Mouse (Mus musculus) neural tube, embryonic 12.5 days (tissue): ENCODE results near the gene Agpat1. TPM values are rescaled to one million over a fixed set of nuclear protein-coding genes. Genes with fewer than 3 reads are reported as not detected.

ENCODE experiments used
- ATAC-seq: fragments of 200-750 bp; cut with Nextera tagmentation; 2 replicates; pipeline ENCODE4 v1.8.0; 2017; ENCODE audit warnings: low read depth, mild to moderate bottlenecking, moderate TSS enrichment, moderate library complexity; ENCODE audit not compliant: low FRiP score
- H3K27ac ChIP-seq: fragments of 300-500 bp; sonication (generic); 2 replicates; pipeline ENCODE4 v1.5.1; 2016
- H3K27me3 ChIP-seq: fragments of 300-500 bp; sonication (generic); replicated peaks from 2 replicates; pipeline ENCODE4 v1.6.1; 2016; ENCODE audit warnings: mild to moderate bottlenecking
- H3K36me3 ChIP-seq: fragments of 300-500 bp; sonication (generic); 2 replicates; pipeline ENCODE4 v1.6.1; 2016; ENCODE audit warnings: mild to moderate bottlenecking
- H3K4me1 ChIP-seq: fragments of 300-500 bp; sonication (generic); 2 replicates; pipeline ENCODE4 v1.6.1; 2016
- H3K4me2 ChIP-seq: fragments of 300-500 bp; sonication (generic); replicated peaks from 2 replicates; pipeline ENCODE4 v1.6.1; 2016; ENCODE audit warnings: mild to moderate bottlenecking
- H3K4me3 ChIP-seq: fragments of 300-500 bp; sonication (generic); 2 replicates; pipeline ENCODE4 v1.5.1; 2016
- H3K9ac ChIP-seq: fragments of 300-500 bp; sonication (generic); 2 replicates; pipeline ENCODE4 v1.6.1; 2016; ENCODE audit warnings: mild to moderate bottlenecking
- H3K9me3 ChIP-seq: fragments of 300-500 bp; sonication (generic); 2 replicates; pipeline ENCODE4 v1.6.1; 2016; ENCODE audit warnings: mild to moderate bottlenecking
- WGBS: fragments of 180-500 bp; shearing (Covaris S2); methylation state at CpG from one replicate; pipeline ENCODE4 v1.1.7; 2016; 5-methylcytosine and 5-hydroxymethylcytosine counted together
- polyA plus RNA-seq: library from polyadenylated mRNA; unstranded; fragments of >200 nt; fragmentation: Nextera tagmentation; extraction: Ambion mirVana; gene quantifications from 2 replicates; pipeline ENCODE4 v1.2.1, GENCODE M21; 2016

Gene Agpat1
- polyA plus RNA-seq, 1 experiment from 2014 or later: 81.1 TPM

GRCm38 (mm10) chr17:34568421-34568820 lies 35.6 kb upstream of the Agpat1 start:
- Histone ChIP-seq H3K27ac (no peak overlapping the region), H3K9ac (no peak overlapping the region), H3K4me3 (no peak overlapping the region), H3K4me1 (peaks cover 13% of the 10 kb centered on the region; the same call in 1 of the 2 replicates), H3K9me3 (no peaks in the 10 kb centered on the region), H3K27me3 (no peaks in the 10 kb centered on the region), H3K36me3 (no peaks in the 10 kb centered on the region), H3K4me2 (no peak overlapping the region)
- ATAC-seq: no peak
- WGBS: 76% methylated on average over 13 of the region's 13 CpGs

- no peak overlapping the region for H3K4me3 ChIP-seq
- no peak overlapping the region for H3K27ac ChIP-seq
- H3K4me2 ChIP-seq: no peak overlapping the region
- no peaks in the 10 kb centered on the region for H3K36me3 ChIP-seq
- H3K27me3 ChIP-seq: no peaks in the 10 kb centered on the region
- ATAC-seq: no peak
- H3K9me3 ChIP-seq: no peaks in the 10 kb centered on the region
- no peak overlapping the region for H3K9ac ChIP-seq
- H3K4me1 ChIP-seq: peaks cover 6% of the 10 kb centered on the region; the same call in 1 of the 2 replicates
- 75% methylated on average over 4 of the region's 4 CpGs for WGBS
Measured at GRCm38 (mm10) chr17:34569919-34570318, 34.1 kb upstream of the Agpat1 start.

GRCm38 (mm10) chr17:34571875-34572274 lies 32.2 kb upstream of the Agpat1 start:
- WGBS: 17% methylated on average over 5 of the region's 5 CpGs
- H3K4me3 ChIP-seq: no peak overlapping the region
- no peak overlapping the region for H3K9ac ChIP-seq
- no peaks in the 10 kb centered on the region for H3K27me3 ChIP-seq
- H3K9me3 ChIP-seq: no peaks in the 10 kb centered on the region
- no peak for ATAC-seq
- H3K27ac ChIP-seq: no peak overlapping the region
- H3K36me3 ChIP-seq: no peaks in the 10 kb centered on the region
- peaks cover 6% of the 10 kb centered on the region; the same call in 1 of the 2 replicates for H3K4me1 ChIP-seq
- H3K4me2 ChIP-seq: no peak overlapping the region

- no peak overlapping the region for H3K9ac ChIP-seq
- 13% methylated on average over 15 of the region's 15 CpGs for WGBS
- no peaks in the 10 kb centered on the region for H3K36me3 ChIP-seq
- no peaks in the 10 kb centered on the region for H3K9me3 ChIP-seq
- no peak overlapping the region for H3K4me2 ChIP-seq
- no peak for ATAC-seq
- no peak overlapping the region for H3K27ac ChIP-seq
- no peak overlapping the region for H3K4me3 ChIP-seq
- H3K4me1 ChIP-seq: peaks cover 6% of the 10 kb centered on the region; the same call in 1 of the 2 replicates
- no peaks in the 10 kb centered on the region for H3K27me3 ChIP-seq
Measured at GRCm38 (mm10) chr17:34572361-34572760, 31.7 kb upstream of the Agpat1 start.

GRCm38 (mm10) chr17:34576577-34576976 lies 27.5 kb upstream of the Agpat1 start:
- 75% methylated on average over 5 of the region's 5 CpGs for WGBS
- H3K27ac ChIP-seq: no peak overlapping the region
- no peak overlapping the region for H3K4me2 ChIP-seq
- no peaks in the 10 kb centered on the region for H3K9me3 ChIP-seq
- H3K9ac ChIP-seq: no peak overlapping the region
- H3K4me1 ChIP-seq: peaks cover 6% of the 10 kb centered on the region; the same call in 1 of the 2 replicates
- ATAC-seq: no peak
- no peaks in the 10 kb centered on the region for H3K27me3 ChIP-seq
- H3K36me3 ChIP-seq: no peaks in the 10 kb centered on the region
- no peak overlapping the region for H3K4me3 ChIP-seq

GRCm38 (mm10) chr17:34578070-34578469 lies 26.0 kb upstream of the Agpat1 start:
- H3K9me3 ChIP-seq: no peaks in the 10 kb centered on the region
- WGBS: 91% methylated on average over 3 of the region's 3 CpGs
- H3K9ac ChIP-seq: no peak overlapping the region
- no peaks in the 10 kb centered on the region for H3K27me3 ChIP-seq
- no peak overlapping the region for H3K27ac ChIP-seq
- no peak overlapping the region for H3K4me2 ChIP-seq
- H3K36me3 ChIP-seq: no peaks in the 10 kb centered on the region
- H3K4me1 ChIP-seq: no peaks in the 10 kb centered on the region
- no peak overlapping the region for H3K4me3 ChIP-seq
- ATAC-seq: no peak

GRCm38 (mm10) chr17:34582528-34582927 lies 21.5 kb upstream of the Agpat1 start:
- no peak overlapping the region for H3K4me2 ChIP-seq
- ATAC-seq: no peak
- H3K36me3 ChIP-seq: no peaks in the 10 kb centered on the region
- no peaks in the 10 kb centered on the region for H3K27me3 ChIP-seq
- H3K9me3 ChIP-seq: no peaks in the 10 kb centered on the region
- H3K4me3 ChIP-seq: no peak overlapping the region
- no peak overlapping the region for H3K27ac ChIP-seq
- peaks cover 17% of the 10 kb centered on the region for H3K4me1 ChIP-seq
- no peak overlapping the region for H3K9ac ChIP-seq
- 86% methylated on average over 12 of the region's 12 CpGs for WGBS

- H3K9ac ChIP-seq: no peak overlapping the region
- 67% methylated on average over 7 of the region's 7 CpGs for WGBS
- ATAC-seq: no peak
- no peak overlapping the region for H3K4me3 ChIP-seq
- no peaks in the 10 kb centered on the region for H3K27me3 ChIP-seq
- peaks cover 24% of the 10 kb centered on the region for H3K4me1 ChIP-seq
- 0 out of 2 replicates have a peak overlapping the region, but pooled peaks have one; percentile 14 for H3K4me2 ChIP-seq
- no peak overlapping the region for H3K27ac ChIP-seq
- no peaks in the 10 kb centered on the region for H3K9me3 ChIP-seq
- no peaks in the 10 kb centered on the region for H3K36me3 ChIP-seq
Measured at GRCm38 (mm10) chr17:34583397-34583796, 20.7 kb upstream of the Agpat1 start.

- ATAC-seq: no peak
- no peaks in the 10 kb centered on the region for H3K36me3 ChIP-seq
- H3K4me2 ChIP-seq: 0 out of 2 replicates have a peak overlapping the region, but pooled peaks have one; percentile 14
- WGBS: 93% methylated on average over 8 of the region's 8 CpGs
- no peaks in the 10 kb centered on the region for H3K9me3 ChIP-seq
- H3K27me3 ChIP-seq: no peaks in the 10 kb centered on the region
- no peak overlapping the region for H3K4me3 ChIP-seq
- H3K9ac ChIP-seq: no peak overlapping the region
- no peak overlapping the region for H3K27ac ChIP-seq
- H3K4me1 ChIP-seq: peaks cover 28% of the 10 kb centered on the region
Measured at GRCm38 (mm10) chr17:34583819-34584218, 20.2 kb upstream of the Agpat1 start.

GRCm38 (mm10) chr17:34585121-34585520 lies 18.9 kb upstream of the Agpat1 start:
- 84% methylated on average over 8 of the region's 8 CpGs for WGBS
- Histone ChIP-seq H3K9ac (no peak overlapping the region), H3K36me3 (no peaks in the 10 kb centered on the region), H3K4me2 (no peak overlapping the region), H3K9me3 (no peaks in the 10 kb centered on the region), H3K4me1 (peaks cover 40% of the 10 kb centered on the region), H3K27ac (no peak overlapping the region), H3K27me3 (no peaks in the 10 kb centered on the region), H3K4me3 (no peak overlapping the region)
- ATAC-seq: no peak

GRCm38 (mm10) chr17:34585877-34586771 lies 17.9 kb upstream of the Agpat1 start:
- H3K4me2 ChIP-seq: peak overlapping the region; percentile 90
- peak; percentile 34 for ATAC-seq
- peak overlapping the region; percentile 65 for H3K4me3 ChIP-seq
- H3K36me3 ChIP-seq: no peaks in the 10 kb centered on the region
- no peaks in the 10 kb centered on the region for H3K27me3 ChIP-seq
- WGBS: 17% methylated on average over 32 of the region's 32 CpGs
- peak overlapping the region; percentile 98 for H3K27ac ChIP-seq
- H3K9me3 ChIP-seq: no peaks in the 10 kb centered on the region
- peak overlapping the region; percentile 90 for H3K9ac ChIP-seq
- peaks cover 50% of the 10 kb centered on the region for H3K4me1 ChIP-seq

GRCm38 (mm10) chr17:34586796-34587422 lies 17.2 kb upstream of the Agpat1 start:
- no peaks in the 10 kb centered on the region for H3K9me3 ChIP-seq
- peak overlapping the region; percentile 65 for H3K4me3 ChIP-seq
- ATAC-seq: peak; percentile 79
- peak overlapping the region; percentile 90 for H3K9ac ChIP-seq
- no peaks in the 10 kb centered on the region for H3K36me3 ChIP-seq
- no peaks in the 10 kb centered on the region for H3K27me3 ChIP-seq
- WGBS: 0% methylated on average over 38 of the region's 38 CpGs
- H3K27ac ChIP-seq: peak overlapping the region; percentile 98
- H3K4me2 ChIP-seq: peak overlapping the region; percentile 90
- peaks cover 56% of the 10 kb centered on the region for H3K4me1 ChIP-seq
